Mouse (Mus musculus) left cerebral cortex, postnatal 10 days (tissue): ENCODE results near the gene Lsm12. TPM values are rescaled to one million over a fixed set of nuclear protein-coding genes. Genes with fewer than 3 reads are reported as not detected.
"Not testable (repeated sequence)": the region's sequence is repeated elsewhere in the genome, so short reads cannot be mapped to it uniquely, and the experiment has no call there.

Source experiments
- DNase-seq, 2 experiments: peaks; one replicate each; pipeline ENCODE4 v3.0.0; 2021 to 2022; ENCODE audit warnings: low spot score in 2 of 2, mixed read lengths in 1 of 2; ENCODE audit errors: extremely low spot score in 1 of 2
- intact Hi-C: fragments of 180-260 bp; cut with DNase I; formaldehyde crosslinking; loops from one replicate; pipeline ENCODE4 v1.15.1; 2025
- total RNA-seq, 2 experiments: library from RNA; stranded (reverse); gene quantifications; 2 replicates each; pipeline ENCODE4 v1.2.3; 2021

The Lsm12 gene
- total RNA-seq, 2 experiments from 2014 or later, result 67.6 to 72.3 TPM

DNA sequence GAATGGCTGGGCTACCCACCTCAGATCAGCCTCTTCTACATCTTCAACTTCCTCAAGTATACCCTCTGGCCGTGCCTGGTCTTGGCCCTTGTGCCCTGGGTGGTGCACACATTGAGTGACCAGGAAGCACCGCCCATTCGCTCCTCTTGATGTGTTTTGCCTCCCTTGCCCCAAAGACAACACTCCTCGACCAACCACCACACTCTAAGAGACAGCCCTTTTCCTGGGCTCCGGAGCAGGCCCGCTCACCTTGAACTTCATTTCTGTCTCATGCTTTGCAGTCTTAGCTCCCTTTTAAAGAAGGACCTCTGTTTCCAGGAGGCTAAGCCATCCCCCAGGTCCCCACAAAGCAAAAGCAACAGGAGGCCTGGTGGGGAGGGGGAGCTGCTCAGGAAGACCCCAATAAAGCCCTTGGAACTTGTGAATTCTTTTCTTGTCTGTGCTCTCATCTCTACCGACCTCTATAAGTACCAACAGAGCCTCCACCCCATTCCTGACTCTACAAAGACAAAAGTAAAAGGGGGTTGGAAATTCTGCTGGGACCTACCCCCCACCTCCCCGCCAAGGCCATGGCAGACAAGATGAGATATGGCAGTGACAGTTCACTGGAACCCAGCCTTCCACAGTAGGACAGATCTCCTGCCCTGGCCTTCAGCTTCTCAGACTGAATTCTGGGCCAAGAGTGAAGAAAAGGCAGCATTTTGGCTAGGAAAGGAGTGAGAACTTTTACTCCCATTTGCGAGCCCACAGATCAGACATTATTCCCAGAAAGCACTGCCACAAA lies 8.8 kb upstream of the Lsm12 start:
- intact Hi-C loops, result no loop called here
- no peak for DNase-seq

DNA sequence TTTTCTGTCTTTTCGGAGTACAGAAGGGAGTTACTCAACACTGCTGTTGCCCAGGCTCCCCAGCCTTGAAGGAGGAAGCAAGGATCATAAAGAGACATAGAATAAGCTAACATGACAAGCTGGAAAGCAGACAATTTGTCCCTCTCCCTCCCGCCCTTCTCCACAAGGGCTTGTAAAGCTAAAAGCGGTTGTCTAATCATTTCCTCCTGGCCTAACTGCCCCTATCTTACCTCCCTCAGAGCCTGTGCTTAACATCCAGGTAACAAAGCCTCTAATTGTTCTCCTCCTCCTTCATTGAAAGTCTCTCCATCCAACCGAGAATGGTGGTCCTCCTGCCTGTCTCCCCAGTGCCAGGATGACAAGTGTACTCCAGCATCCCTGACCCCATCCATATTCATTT lies 5.8 kb upstream of the Lsm12 start:
- no peak for DNase-seq
- intact Hi-C loops, result no loop called here

DNA sequence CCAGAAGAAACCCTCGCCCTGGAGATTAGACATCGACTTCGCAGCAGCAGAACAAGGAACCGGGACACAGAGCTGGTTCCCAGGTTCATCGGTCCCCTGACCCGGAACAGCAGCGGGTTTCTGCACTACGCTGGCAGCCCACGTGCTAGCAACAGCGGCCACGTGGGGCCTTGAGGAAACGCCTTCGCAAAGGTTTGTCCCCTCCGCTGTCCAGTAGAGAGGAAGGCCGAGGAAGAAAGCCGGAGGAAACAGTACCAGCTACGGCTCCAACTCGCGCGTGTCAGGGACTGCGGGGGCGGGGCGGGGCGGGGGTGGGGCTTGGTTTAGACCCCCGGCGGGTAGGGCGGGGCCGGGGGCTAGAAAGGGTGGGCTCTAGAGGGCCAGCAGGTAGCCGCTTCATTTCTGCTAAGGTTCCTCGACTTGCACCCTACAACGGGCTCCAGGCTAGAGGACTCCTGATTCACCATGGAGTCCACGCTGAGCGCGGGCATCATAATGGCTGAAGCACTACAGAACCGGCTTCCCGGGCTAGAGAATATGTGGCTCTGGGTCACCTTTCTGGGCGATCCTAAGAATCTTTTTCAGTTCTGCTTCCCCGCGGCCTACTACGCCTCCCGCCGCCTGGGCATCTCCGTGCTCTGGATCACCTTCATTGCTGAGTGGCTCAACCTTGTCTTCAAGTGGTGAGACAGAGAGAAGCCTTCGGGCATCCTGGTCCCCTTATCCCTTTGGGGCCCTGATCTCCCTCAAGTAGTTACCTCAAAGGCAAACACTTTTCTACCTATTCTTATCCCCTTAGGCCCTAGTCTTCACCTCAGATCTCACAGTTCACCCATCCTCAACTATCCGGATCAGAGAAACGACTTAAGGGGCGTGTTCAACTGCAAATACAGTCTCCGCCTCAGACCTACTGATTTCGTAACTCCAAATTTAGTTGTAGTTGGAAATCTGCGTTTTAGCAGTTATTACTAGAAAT lies 4.7 kb upstream of the Lsm12 start, which contains the start of gene G6pc3:
Gene G6pc3 (plus strand): TSS at position 160 of the 976 bp plus-strand sequence.
- DNase-seq, result peak; percentile 91 to 93
- intact Hi-C loops, result no loop called here

DNA sequence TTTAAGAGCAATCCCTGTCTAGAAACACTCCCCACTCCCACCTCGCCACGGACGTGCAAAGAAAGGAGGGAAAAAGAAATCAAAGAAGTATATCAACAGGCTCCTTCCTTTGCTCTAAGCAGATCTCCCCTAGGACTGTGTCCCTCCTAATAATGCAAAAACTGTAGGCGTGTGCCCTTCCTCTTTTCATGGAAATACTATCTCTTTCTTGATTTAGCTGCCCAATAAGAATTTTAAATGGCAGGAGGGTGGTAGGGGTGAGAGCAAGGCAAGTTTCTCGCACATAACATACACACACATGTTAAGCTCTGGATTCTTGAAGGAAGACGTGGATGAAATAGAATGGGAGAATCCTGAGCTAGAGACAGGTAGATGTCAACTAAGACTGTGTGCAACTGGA lies 3.9 kb upstream of the Lsm12 start:
- intact Hi-C loops, result no loop called here

DNA sequence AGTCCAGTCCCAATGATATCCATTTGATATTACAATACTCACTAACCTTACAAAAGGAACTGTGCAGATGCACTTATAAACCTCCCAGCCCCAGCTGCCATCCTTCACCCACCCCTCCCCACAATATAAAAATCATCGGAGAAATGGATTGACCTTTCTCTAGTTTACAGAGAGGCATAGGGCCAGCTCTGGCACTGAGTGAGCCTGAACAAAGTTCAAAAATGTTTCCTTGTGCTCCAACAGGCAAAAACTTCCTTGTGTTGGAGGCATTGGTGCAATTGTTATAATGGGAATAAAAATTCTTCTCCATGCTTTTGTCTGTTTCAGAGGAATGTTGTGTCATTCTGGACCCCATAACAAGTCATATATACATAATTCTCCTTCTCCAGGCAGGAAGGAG lies 1.1 kb upstream of the Lsm12 start:
- DNase-seq, result no peak
- intact Hi-C loops, result no loop called here

More for the DNA sequence above, 3.9 kb upstream of the Lsm12 start:
- DNase-seq, result no peak

DNA sequence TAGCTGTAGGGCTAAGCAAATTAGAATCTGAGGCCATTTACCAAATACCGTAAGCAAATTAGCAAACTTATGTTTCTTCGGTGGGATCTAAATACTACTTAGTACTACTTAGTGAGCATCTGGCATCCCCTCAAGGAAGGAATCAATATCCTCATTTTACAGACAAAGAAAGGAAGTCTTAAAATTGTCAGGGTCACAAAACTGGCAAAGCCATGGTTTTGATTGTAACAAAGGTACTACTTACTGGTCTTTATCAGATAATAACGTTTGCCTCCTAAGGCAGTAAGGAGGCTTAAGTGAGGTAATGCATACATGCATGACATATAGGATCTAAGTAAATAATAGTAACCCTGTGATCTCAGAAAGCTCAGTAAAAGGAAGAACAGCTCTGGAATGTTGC lies 581 bp upstream of the Lsm12 start:
- intact Hi-C loops, result no loop called here
- no peak for DNase-seq

DNA sequence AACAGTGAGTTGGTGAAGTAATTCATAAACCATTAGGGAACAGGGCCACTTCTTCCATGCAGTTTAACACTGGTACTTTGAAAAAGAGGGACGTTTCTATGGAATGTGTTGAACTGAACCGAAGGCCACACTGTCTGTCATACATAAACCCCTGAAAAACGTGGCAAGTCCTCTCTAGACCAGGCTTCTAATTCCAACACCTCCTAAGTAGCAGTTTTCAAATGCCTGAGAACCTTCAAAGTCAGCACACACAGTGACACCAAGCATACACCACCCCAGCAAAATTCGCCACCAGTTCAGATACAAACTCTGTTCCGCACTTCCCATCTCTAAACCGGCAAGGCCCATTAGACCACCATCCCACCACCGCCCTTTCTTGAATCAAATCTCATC lies 847 bp downstream of the Lsm12 start:
- intact Hi-C loops, result no loop called here
- DNase-seq, result no peak

DNA sequence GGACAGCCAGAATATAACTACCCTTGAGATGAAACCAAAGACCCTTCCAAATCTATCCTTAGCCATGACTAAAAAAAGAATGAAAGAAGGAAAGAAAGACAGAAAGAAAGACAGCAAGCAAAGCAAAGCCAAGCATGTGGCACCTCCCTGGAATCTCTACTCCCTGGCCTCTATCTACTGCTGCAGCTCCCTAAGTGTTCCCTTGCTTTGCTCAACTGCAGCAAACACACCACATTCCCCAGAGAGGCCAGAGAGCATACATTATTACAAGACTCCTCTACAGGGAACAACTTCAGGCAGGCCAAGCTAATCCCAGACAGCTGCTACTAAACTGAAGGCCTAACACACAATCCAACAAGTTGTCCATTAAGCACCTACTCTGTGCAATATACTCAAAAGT lies 5.3 kb downstream of the Lsm12 start:
- no peak for DNase-seq
- intact Hi-C loops, result no loop called here

DNA sequence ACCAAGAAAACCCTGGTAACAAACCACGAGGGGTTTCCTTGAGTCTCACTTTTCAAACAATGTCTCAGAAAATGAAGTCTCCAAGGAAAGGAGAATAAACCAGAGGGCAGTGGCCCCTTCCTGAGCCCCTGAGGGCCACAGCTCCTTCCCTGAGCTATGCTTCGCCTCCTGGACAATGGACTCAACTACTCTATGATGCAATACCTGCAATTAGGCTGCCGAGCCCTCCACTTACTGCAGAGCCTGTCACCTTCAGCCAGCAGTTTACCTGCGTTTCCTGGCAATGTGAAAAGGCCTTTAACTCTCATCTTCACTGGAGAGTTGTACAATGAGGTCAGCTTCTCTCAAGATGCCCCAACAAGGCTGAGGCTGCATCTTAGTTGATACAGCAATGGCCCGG lies 16.4 kb downstream of the Lsm12 start:
- DNase-seq, result no peak
- intact Hi-C loops, result no loop called here

DNA sequence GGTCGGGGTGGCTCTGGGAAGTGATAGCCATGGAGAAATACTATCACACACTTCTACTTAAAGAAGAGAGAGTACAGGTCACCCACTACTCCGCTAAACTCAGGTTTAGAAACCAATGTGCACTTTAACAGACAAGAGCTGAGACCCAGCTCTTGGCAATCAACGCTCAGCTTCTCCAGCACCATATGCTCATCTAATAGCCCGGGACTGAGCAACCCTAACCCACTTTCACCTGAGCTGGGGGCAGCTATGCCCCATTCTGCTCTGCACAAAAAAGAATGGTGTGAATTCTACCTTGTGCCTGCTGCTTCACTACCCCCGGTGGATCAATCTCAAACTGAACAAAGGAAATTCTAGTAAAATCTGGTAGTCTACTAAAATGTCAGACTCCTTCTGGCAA lies 17.6 kb downstream of the Lsm12 start:
- DNase-seq, result no peak
- intact Hi-C loops, result no loop called here

DNA sequence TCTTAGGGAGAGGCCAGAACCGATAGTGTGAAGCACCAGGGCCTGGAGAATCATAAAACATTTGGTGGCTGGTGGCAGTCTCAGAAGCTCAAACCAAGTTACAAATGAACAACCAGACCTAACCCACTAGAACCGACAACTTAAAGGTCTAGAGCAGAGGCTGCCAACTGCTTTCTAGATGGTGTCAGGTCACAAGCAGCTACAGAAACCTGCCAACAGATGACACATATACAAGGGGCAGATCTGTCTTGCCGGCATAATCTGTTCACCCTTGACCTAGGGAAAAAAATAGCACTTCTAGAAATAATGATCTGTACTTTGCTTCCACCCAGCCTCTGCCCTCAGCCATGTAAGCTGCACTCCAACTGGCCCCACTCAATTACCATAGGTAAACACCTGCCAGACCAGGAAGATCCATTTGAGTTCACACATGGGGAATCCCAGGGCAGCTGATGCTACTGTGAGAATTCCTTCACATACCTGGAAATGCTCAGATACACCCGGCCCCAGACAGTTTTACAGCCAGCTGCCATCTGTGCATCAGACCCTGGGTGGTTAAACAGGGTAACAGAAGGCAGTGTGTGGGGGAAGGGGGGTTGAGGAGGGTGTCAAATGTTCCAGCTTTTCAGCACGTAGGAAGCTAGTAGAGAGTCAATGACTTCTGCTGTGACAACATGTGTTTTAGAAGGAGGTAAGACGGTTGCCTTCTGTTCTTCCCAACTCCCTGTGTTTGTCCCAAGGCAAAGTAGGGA lies 18.9 kb downstream of the Lsm12 start:
- intact Hi-C loops, result no loop called here
- DNase-seq, result no peak

DNA sequence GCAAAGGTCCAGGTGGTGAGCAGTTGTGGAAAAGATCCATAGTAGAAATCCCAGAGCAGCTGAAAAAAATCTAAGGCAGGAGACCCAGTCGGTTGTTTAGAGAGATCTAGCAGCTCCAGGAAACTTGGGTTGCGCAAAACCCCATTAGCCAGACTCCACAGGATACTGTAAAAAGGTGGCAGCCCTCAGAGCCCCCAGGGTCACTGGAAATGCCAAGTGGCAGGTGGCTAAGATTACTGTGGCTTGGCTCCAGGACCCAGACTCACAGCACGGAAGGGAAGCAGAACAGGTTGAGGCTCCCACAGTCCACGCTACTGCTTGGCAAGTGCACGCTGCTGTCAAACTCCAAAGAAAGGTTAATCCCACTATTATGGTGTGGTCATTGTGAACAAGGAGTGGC lies 25.3 kb downstream of the Lsm12 start:
- intact Hi-C loops, result loop anchor here (5.0 kb wide), 1 partner anchor 108 kb away; the partner anchor contains the start of gene Asb16
- no peak for DNase-seq

DNA sequence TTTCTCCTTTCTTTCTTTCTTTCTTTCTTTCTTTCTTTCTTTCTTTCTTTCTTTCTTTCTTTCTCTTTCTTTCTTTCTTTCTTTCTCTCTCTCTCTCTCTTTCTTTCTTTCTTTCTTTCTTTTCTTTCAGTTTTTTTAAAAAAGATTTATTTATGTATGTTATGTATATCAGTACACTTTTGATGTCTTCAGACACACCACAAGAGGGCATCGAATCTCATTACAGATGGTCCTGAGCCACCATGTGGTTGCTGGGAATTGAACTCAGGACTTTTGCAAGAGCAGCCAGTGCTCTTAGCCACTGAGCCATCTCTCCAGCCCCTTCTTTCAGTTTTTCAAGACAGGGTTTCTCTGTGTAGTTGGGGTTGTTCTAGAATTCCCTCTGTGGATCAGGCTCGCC lies 27.1 kb downstream of the Lsm12 start:
- intact Hi-C loops, result loop anchor here (5.0 kb wide), 1 partner anchor 109 kb away; the partner anchor contains the start of gene Asb16
- DNase-seq, result not testable (repeated sequence)

DNA sequence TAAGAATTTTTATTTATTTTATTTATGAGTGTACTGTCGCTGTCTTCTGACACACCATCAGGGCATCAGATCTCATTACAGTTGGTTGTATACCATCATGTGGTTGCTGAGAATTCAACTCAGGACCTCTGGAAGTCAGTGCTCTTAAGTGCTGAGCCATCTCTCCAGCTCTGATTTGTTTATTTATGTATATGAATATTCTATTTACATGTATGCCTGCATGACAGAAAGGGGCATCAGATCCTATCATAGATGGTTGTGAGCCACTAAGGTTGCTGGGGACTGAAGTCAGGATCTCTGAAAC lies 28.4 kb downstream of the Lsm12 start:
- intact Hi-C loops, result loop anchor here (5.0 kb wide), 1 partner anchor 111 kb away; the partner anchor contains the start of gene Asb16
- DNase-seq, result no peak

DNA sequence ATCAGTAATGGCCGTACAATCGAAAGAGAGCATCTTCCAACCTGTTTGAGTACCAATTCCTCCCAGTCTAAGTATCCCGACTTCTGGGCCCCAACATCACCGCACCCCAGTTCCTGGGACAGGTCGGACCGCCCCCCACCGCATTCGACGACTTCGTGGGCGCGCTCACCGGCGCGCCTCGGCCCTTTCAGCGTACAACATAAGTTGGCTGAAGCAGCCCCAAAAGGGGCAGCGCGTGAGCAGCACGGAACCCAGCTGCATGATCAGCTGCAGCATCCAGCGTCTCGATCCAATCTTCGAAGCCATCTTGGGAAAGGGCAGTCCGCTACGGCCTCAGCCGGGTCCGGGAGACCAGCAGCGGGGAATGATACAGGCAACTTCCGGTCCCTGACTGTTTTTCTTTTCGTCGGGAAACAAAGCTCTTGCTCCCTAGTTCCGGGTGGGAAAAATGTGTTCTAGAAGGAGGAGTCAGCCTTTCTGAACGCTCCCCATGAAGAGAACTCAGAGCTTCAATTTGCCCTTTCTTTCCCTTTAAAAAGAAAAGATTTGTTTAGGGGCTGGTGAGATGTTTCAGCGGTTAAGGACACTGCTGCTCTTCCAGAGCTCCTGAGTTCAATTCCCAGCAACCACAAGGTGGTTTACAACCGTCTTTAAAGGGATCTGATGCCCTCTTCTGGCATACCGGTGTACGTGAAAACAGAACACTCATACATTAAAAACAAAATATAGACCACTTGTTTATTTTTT lies 28.9 kb downstream of the Lsm12 start, which contains the start of gene Tmem101:
Gene Tmem101 (minus strand): TSS at position 366 of the 747 bp plus-strand sequence.
- DNase-seq, result peak; percentile 93
- intact Hi-C loops, result loop anchor here (5.0 kb wide), 1 partner anchor 111 kb away; the partner anchor contains the start of gene Asb16

DNA sequence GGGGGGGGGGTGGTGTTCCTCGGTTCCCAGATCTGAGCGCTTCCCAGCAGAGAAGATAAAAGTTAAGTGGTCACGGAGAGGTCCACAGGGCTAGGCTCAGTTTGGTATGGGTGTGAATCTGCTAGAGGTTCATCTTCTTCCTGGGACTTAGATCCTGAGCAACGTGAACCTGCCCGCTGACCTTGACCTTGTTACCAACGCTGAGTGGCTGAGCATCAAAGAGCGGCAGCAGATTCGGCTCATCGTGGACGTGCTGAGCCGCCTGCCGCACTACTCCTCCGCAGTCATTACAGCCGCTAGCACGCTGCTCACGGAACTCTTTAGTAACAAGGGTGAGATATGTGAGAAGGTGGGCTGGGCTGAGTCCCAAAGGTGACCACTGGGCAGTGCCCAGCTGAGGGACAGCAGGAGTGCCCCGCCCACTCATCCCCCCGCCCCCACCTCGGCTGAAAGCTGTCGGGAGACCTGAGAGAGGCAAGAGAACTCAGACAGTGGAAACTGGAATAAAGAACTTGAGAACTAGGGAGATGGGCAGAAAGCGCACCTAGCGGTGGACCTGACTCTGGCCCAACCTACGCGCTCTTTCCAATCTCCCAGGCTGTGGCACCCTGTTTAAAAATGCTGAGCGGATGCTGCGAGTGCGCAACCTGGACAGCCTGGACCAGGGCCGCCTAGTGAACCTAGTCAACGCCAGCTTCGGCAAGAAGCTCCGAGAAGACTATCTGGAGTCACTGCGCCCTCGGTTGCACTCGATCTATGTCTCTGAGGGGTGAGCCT lies 37.7 kb downstream of the Lsm12 start:
- intact Hi-C loops, result no loop called here
- DNase-seq, result no peak

DNA sequence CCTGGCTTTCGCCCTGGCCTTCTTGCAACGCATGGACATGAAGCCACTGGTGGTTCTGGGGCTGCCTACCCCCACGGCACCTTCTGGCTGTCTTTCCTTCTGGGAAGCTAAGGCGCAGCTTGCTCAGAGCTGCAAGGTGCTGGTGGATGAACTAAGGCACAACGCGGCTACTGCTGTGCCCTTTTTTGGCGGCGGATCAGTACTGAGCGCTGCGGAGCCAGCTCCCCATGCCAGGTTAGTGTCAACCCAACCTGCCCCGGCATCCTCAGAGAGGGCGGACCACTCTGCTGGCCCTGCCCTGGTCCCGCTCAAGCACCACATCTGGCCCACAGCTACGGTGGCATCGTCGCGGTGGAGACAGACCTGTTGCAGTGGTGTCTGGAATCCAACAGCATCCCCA lies 38.6 kb downstream of the Lsm12 start:
- intact Hi-C loops, result no loop called here
- no peak for DNase-seq

DNA sequence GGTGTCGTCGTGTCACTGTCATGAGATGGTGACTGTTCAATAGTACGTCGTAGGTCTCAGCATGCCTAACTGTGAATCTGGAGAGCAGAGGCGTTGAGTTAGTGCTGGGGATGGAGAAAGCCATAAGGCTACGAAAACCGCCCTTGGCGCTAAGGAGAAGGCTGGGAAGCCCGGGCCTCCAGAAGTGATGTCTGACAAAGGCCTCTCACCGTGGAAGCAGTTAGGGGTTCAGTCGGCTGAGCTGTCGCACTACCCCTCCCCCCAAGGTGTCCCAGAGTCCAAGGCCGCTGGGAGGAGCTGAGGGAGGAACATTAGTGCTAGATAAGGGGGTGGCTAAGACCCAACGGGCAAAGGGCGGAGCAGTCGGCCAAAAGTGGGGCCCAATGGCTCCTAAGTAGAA lies 39.1 kb downstream of the Lsm12 start:
- intact Hi-C loops, result no loop called here
- no peak for DNase-seq
